Mouse (Mus musculus) left cerebral cortex, postnatal 14 days (tissue): Measurements from ENCODE around the gene Dlec1. TPM values are rescaled to one million over a fixed set of nuclear protein-coding genes. Genes with fewer than 3 reads are reported as not detected.

Source experiments
- DNase-seq, 2 experiments: peaks; one replicate each; pipeline ENCODE4 v3.0.0; 2021 to 2022; ENCODE audit warnings: low spot score in 2 of 2, mixed read lengths in 1 of 2
- intact Hi-C: fragments of 180-260 bp; cut with DNase I; formaldehyde crosslinking; loops from one replicate; pipeline ENCODE4 v1.15.1; 2025
- total RNA-seq, 2 experiments: library from RNA; stranded (reverse); gene quantifications; 2 replicates each; pipeline ENCODE4 v1.2.3; 2021

The Dlec1 gene
- total RNA-seq, 2 experiments from 2014 or later: 1.8 to 3.1 TPM

- intact Hi-C loops: no loop called here
- DNase-seq: no peak
Observed at GRCm38 (mm10) chr9:119122596-119123369, 20.5 kb downstream of the Dlec1 start.

- intact Hi-C loops: no loop called here
- DNase-seq: peak in 1 of 2 experiments; percentile 30
Observed at GRCm38 (mm10) chr9:119128436-119129181, 26.3 kb downstream of the Dlec1 start.

DNA sequence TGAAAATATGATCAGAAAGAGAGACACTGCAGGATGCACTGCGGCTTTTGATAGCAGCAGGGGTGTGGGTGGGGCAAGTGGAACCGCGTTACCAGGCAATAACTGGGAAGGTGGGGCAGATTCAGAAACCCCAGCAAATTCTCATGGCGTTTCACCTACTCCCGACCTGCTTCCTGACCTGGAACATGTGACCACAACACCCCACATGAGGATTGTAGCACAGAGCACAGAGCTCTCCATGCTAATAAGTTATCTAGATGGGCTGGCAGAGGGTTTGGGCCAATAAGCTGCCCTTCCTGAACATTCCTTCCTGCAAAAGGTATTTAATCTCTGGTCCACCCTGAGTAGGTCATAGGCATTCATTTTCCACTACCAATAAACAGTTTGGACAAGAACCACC is 28.4 kb downstream of the Dlec1 start:
- DNase-seq: no peak

DNA sequence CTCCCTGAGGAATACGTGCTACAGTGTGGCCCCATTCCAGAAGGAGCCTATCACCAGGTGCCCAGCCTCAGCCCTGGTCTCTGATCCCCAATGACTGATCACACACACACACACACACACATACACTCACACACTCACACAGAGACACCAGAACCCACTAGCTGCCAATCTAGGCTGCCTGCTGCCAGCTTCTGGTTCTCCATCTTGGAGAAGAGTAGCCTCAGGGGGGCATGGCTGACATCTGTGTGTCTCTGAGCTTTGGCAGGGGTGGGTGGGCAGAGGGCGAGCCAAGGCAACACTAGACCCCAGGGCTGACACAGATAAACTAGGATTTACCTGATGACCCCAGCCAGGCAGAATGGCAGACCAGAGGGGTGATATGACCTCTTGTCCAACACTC is 36.6 kb downstream of the Dlec1 start:
- intact Hi-C loops: no loop called here
- no peak for DNase-seq

More for the DNA sequence above, 28.4 kb downstream of the Dlec1 start:
- intact Hi-C loops: no loop called here

DNA sequence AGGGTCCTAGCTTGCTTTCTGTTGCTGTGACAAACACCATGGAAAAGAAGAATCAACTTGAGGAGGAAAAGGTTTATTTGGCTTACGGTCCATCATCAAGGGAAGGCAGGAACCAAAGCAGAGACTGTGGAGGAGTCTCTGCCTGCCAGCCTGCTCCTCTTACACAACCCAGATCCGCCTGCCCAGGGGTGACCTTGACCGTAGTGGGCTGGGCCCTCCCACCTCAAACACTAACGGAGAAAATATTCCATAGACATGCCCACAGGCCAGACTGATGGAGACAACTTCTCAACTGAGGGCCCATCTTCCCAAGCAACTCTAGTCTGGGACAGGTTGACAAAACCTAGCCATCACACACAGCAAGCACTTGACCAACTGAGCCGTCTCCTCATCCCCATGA is 39.8 kb downstream of the Dlec1 start:
- intact Hi-C loops: no loop called here
- no peak for DNase-seq

- intact Hi-C loops: no loop called here
- no peak for DNase-seq
Observed at GRCm38 (mm10) chr9:119143372-119143771, 41.1 kb downstream of the Dlec1 start.

DNA sequence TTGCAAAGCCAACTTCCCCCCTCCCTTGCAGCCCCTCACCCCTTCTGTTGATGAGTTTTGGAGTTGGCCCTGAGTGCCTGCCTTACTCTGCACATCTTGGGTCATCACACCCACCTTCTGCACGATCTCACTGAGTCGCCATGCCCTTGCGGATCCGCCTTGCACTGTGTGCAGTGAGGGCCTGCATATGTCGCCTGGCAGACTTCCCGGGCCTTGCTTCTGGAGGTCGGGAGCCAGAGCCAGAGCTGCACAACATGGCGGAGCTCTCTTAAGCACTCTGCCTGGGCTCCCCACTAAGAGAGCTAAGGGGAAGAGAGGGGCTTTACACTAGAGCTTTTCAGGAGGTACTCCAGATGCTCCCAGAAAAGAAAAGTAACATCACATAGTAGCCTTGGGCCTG is 42.4 kb downstream of the Dlec1 start:
- DNase-seq: no peak
- intact Hi-C loops: no loop called here

DNA sequence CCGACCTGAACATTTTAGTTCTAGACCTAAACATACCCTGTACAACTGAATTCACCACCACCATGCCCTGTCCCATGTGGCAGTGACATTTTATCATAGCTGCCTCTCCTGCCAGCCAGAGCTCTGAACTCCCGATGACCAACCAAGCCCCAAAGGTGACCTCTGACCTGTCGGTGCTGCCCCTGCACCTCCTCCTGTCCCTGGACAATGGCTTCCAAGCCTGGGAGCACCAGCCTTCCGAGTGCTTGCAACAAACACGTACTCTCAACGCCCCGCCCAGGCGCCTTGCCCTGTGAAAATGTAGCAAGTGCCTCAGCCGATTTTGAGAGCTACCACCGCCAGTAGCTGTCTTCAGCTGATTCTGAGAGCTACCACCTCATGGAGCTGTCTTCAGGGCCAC is 42.9 kb downstream of the Dlec1 start:
- intact Hi-C loops: no loop called here
- DNase-seq: no peak

- intact Hi-C loops: no loop called here
- no peak for DNase-seq
Observed at GRCm38 (mm10) chr9:119145638-119146037, 43.4 kb downstream of the Dlec1 start.

GRCm38 (mm10) chr9:119146098-119146770 is 44.0 kb downstream of the Dlec1 start:
- no peak for DNase-seq
- intact Hi-C loops: no loop called here

GRCm38 (mm10) chr9:119149601-119150000 is 47.3 kb downstream of the Dlec1 start:
- intact Hi-C loops: no loop called here
- no peak for DNase-seq

DNA sequence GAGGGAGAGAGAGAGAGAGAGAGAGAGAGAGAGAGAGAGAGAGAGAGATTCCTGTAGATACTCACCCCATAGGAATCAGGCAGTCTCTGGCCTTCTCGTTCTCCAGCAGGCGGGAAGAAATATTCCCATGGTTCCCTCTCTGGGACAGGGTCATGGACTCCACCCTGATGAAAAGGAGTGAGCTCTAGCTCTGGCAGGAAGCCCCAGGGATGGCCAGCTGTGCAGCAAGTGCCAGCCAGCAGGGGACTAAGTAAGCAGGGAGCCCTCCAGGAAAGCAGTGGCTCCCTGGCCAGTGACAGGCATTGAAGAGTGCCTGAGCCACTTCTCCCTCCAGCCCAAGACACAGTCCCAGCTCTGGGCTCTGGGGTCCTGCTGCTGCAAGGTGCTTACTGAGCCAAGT is 49.5 kb downstream of the Dlec1 start:
- intact Hi-C loops: no loop called here
- DNase-seq: no peak

- intact Hi-C loops: loop anchor here (5.0 kb wide), 1 partner anchor 272 kb away; no protein-coding TSS in a partner anchor
- DNase-seq: no peak
Observed at GRCm38 (mm10) chr9:119155416-119155815, 53.1 kb downstream of the Dlec1 start.

- intact Hi-C loops: loop anchor here (5.0 kb wide), 1 partner anchor 271 kb away; no protein-coding TSS in a partner anchor
- no peak for DNase-seq
Observed at GRCm38 (mm10) chr9:119155826-119156225, 53.5 kb downstream of the Dlec1 start.

GRCm38 (mm10) chr9:119156278-119157201 is 54.3 kb downstream of the Dlec1 start, which contains the start of gene Acaa1b:
Gene Acaa1b, minus strand, starts transcription at chr9:119157093.
- peak; percentile 70 to 77 for DNase-seq
- intact Hi-C loops: loop anchor here (5.0 kb wide), 1 partner anchor 271 kb away; no protein-coding TSS in a partner anchor

DNA sequence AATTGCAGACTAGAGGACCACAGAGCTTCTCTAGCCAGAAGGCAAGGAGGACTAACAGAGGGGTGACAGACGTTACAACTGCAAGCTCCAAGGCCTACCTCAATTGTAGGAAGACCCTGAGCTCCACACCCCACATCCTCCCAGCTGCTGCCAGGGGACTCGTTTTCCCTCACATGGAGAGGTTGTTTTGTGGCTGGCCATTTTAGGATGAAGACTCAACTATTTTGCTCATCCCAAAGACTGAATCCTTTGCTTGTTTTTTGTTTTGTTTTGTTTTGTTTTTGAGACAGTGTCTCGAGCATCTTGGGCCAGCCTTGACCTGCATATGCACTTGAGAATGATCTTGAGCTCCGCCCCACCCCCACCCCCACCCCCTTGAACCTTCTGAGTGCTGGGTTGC is 56.6 kb downstream of the Dlec1 start, which contains the start of gene Gm47289:
Gene Gm47289, plus strand, starts transcription at position 301 of the 400 bp plus-strand sequence.
- intact Hi-C loops: loop anchor here (5.0 kb wide), 1 partner anchor 268 kb away; no protein-coding TSS in a partner anchor
- no peak for DNase-seq

- DNase-seq: no peak
- intact Hi-C loops: no loop called here
Observed at GRCm38 (mm10) chr9:119160689-119161088, 58.4 kb downstream of the Dlec1 start.

DNA sequence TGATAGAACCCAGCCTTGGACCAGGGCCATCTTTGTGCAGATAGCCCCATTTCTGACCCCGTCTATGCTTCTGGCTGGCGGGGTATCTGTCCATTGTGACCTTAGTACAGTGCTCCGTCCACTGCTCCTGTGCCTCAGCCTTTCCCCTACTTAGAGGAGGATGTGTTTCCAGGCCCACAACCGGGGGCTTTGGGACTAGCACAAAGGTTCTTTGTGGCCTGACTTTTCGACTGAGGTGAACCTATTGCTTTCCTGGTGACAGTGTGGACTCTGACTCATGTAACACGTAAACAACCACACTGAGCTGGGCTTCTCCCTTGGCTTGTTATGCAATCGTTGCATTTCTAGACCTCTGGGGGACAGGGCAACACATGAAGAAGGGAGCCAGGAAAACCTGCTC is 62.5 kb downstream of the Dlec1 start:
- intact Hi-C loops: no loop called here
- no peak for DNase-seq

- no peak for DNase-seq
- intact Hi-C loops: no loop called here
Observed at GRCm38 (mm10) chr9:119165548-119165947, 63.3 kb downstream of the Dlec1 start.
